Mouse (Mus musculus): ENCODE results near the gene 4931422A03Rik. TPM values are rescaled to one million over a fixed set of nuclear protein-coding genes. Genes with fewer than 3 reads are reported as not detected.

Gene 4931422A03Rik
- polyA plus RNA-seq, 2 experiments = 2.3 TPM; not detected in 1

DNA sequence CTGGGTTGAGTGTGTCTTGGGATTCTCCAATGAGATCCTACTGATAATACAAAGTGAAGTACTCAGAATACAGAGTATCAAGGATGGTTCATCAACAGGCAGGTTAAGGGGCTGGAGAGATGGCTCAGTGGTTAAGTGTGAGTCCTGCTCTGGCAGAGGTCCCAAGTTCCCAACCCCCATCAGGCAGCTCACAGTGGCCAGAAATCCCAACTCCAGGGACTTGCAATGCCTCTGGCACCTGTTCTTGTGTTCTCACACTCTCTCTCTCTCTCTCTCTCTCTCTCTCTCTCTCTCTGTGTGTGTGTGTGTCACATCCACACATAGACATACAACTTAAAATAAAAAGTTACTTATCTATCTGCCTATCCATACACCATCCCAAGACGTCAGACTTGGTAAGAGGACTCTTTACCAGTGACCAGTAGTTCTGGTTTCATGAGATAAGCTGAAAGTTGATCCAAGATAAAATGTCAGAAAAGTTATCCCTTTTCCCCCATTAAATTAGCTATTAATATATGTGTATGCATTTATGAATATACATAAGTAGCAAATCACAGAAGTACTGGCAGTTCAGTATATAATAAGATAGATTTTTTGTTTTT, 16.4 kb upstream of the 4931422A03Rik start:
- no peak for TF ChIP-seq POLR2A (IDR thresholded peaks at IDR 0.05; ENCODE audit: borderline replicate concordance, extremely low read depth, insufficient read depth, insufficient read length)
- no peak overlapping the region for H3K9ac ChIP-seq (ENCODE audit: low read depth, low read length, severe bottlenecking)
- no peak overlapping the region for H3K4me3 ChIP-seq (replicated peaks; ENCODE audit: low read length)
- H3K9me3 ChIP-seq (ENCODE audit: control insufficient read depth, low read length) = no peaks in the 10 kb centered on the region
- H3K36me3 ChIP-seq (ENCODE audit: control insufficient read depth, insufficient read depth, low read length) = peaks cover 49% of the 10 kb centered on the region
- no peak for DNase-seq (ENCODE audit: low spot score)
- no peak overlapping the region for H3K4me2 ChIP-seq (replicated peaks; ENCODE audit: low read depth, low read length, severe bottlenecking)
- ATAC-seq (ENCODE audit: low FRiP score, low read depth) = no peak
- no peaks in the 10 kb centered on the region for H3K27me3 ChIP-seq (ENCODE audit: control insufficient read depth, insufficient read depth, low read length)
- no peak overlapping the region for H3K27ac ChIP-seq (replicated peaks; ENCODE audit: low read depth, low read length)
- H3K4me1 ChIP-seq (ENCODE audit: control insufficient read depth, insufficient read depth, low read length) = no peaks in the 10 kb centered on the region
- WGBS = 85% methylated on average over 1 of the region's 1 CpGs

DNA sequence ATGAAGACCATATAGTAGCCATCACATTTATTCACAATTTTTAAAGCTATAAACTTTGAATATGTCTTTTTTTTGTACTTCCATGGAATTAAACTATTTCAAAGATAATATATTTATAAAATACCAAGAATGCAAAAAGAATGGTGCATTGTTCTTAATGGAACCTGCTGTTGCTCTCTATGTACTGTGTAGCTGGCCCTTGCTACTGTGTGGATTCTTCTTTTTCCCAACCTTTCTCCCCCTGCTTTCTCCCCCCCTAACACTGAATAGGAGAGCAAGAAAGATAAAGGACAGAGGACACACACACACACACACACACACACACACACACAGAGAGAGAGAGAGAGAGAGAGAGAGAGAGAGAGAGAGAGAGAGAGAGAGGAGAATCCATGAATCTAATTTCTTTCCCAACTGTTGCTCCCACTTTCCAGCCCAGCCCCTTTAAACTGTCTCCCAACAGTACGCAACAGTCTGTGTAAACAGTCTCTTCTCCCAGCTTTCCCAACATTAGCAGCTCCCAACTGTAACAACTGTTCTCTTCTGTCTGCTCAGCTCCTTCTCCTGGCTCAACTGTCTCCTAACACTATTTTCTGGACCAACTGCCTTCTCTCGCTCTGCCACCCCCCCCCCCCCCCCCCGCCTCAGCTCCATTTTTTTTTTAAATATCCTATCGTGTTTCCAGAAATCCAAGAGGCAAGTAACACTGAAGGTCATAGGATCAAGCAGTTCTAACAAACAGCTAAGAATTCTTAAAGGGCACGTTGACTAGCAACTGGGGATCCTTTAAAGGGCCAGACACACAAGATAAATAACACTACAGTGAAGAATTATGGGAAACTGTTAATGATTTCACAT, 15.7 kb upstream of the 4931422A03Rik start:
- no peaks in the 10 kb centered on the region for H3K9me3 ChIP-seq (ENCODE audit: control insufficient read depth, low read length)
- 56% methylated on average over 5 of the region's 5 CpGs for WGBS
- no peak overlapping the region for H3K9ac ChIP-seq (ENCODE audit: low read depth, low read length, severe bottlenecking)
- H3K27me3 ChIP-seq (ENCODE audit: control insufficient read depth, insufficient read depth, low read length) = no peaks in the 10 kb centered on the region
- no peak overlapping the region for H3K27ac ChIP-seq (replicated peaks; ENCODE audit: low read depth, low read length)
- H3K4me2 ChIP-seq (replicated peaks; ENCODE audit: low read depth, low read length, severe bottlenecking) = no peak overlapping the region
- H3K4me3 ChIP-seq (replicated peaks; ENCODE audit: low read length) = no peak overlapping the region
- no peak for TF ChIP-seq POLR2A (IDR thresholded peaks at IDR 0.05; ENCODE audit: borderline replicate concordance, extremely low read depth, insufficient read depth, insufficient read length)
- ATAC-seq (ENCODE audit: low FRiP score, low read depth) (no peak; the same call in 1 of the 2 replicates), DNase-seq (ENCODE audit: low spot score) (no peak)
- no peaks in the 10 kb centered on the region for H3K4me1 ChIP-seq (ENCODE audit: control insufficient read depth, insufficient read depth, low read length)
- H3K36me3 ChIP-seq (ENCODE audit: control insufficient read depth, insufficient read depth, low read length) = peaks cover 55% of the 10 kb centered on the region

DNA sequence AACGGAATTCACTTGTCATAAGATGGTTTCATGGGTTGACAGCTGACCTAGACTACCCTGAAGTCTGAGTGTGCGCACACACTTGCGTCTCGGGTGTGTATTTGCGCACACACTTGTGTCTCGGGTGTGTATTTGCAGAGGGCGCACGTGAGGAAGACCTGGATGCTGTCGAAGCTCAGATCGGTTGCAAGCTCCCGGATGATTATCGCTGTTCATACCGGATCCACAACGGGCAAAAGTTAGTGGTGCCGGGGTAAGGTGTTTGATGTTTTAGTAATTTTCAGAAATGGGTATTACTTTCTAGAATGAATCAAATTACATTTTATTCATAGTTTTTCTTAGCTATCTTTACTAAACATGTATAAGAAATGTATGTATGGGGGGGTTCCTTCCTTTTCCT, 14.6 kb upstream of the 4931422A03Rik start:
- Histone ChIP-seq H3K36me3 (ENCODE audit: control insufficient read depth, insufficient read depth, low read length) (peaks cover 48% of the 10 kb centered on the region), H3K4me2 (replicated peaks; ENCODE audit: low read depth, low read length, severe bottlenecking) (no peak overlapping the region)

GRCm38 (mm10) chr2:104041632-104042031, 13.5 kb upstream of the 4931422A03Rik start:
- Histone ChIP-seq H3K27me3 (ENCODE audit: control insufficient read depth, insufficient read depth, low read length) (no peaks in the 10 kb centered on the region), H3K9ac (ENCODE audit: low read depth, low read length, severe bottlenecking) (no peak overlapping the region), H3K36me3 (ENCODE audit: control insufficient read depth, insufficient read depth, low read length) (peaks cover 53% of the 10 kb centered on the region), H3K4me2 (replicated peaks; ENCODE audit: low read depth, low read length, severe bottlenecking) (no peak overlapping the region), H3K27ac (replicated peaks; ENCODE audit: low read depth, low read length) (no peak overlapping the region), H3K4me1 (ENCODE audit: control insufficient read depth, insufficient read depth, low read length) (no peaks in the 10 kb centered on the region), H3K9me3 (ENCODE audit: control insufficient read depth, low read length) (no peaks in the 10 kb centered on the region), H3K4me3 (replicated peaks; ENCODE audit: low read length) (no peak overlapping the region)
- no peak for TF ChIP-seq POLR2A (IDR thresholded peaks at IDR 0.05; ENCODE audit: borderline replicate concordance, extremely low read depth, insufficient read depth, insufficient read length)
- ATAC-seq (ENCODE audit: low FRiP score, low read depth) = no peak
- peak; percentile 20 for DNase-seq (ENCODE audit: low spot score)
- WGBS = 73% methylated on average over 5 of the region's 5 CpGs

More for the DNA sequence above, 14.6 kb upstream of the 4931422A03Rik start:
- Histone ChIP-seq H3K9me3 (ENCODE audit: control insufficient read depth, low read length) (no peaks in the 10 kb centered on the region), H3K27ac (replicated peaks; ENCODE audit: low read depth, low read length) (no peak overlapping the region), H3K9ac (ENCODE audit: low read depth, low read length, severe bottlenecking) (no peak overlapping the region), H3K27me3 (ENCODE audit: control insufficient read depth, insufficient read depth, low read length) (no peaks in the 10 kb centered on the region), H3K4me3 (replicated peaks; ENCODE audit: low read length) (no peak overlapping the region), H3K4me1 (ENCODE audit: control insufficient read depth, insufficient read depth, low read length) (no peaks in the 10 kb centered on the region)
- ATAC-seq (ENCODE audit: low FRiP score, low read depth) (no peak), DNase-seq (ENCODE audit: low spot score) (no peak)
- WGBS = 94% methylated on average over 15 of the region's 15 CpGs
- TF ChIP-seq POLR2A (IDR thresholded peaks at IDR 0.05; ENCODE audit: borderline replicate concordance, extremely low read depth, insufficient read depth, insufficient read length) = no peak

DNA sequence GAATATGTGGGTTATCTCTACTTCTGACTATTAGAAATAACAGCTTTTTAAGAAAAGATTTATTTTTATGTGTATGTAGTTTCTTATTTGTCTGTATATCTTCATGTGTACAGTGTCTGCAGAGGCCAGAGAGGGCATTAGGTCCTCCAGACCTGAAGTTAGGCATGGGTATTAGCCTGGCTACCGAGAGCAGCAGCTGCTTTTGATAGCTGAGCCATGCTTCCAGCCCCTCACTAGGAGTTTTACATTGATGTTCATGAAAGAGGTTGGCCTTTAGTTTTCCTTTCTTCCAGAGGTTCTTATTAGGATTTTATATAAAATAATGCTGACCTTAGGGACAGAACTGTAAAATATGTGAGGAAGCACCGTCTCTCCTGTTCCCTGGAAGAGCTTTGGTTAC, 10.1 kb upstream of the 4931422A03Rik start:
- WGBS = 70% methylated on average over 2 of the region's 2 CpGs
- DNase-seq (ENCODE audit: low spot score) (no peak), ATAC-seq (ENCODE audit: low FRiP score, low read depth) (no peak)
- Histone ChIP-seq H3K4me1 (ENCODE audit: control insufficient read depth, insufficient read depth, low read length) (no peaks in the 10 kb centered on the region), H3K9me3 (ENCODE audit: control insufficient read depth, low read length) (no peaks in the 10 kb centered on the region), H3K4me2 (replicated peaks; ENCODE audit: low read depth, low read length, severe bottlenecking) (no peak overlapping the region), H3K27ac (replicated peaks; ENCODE audit: low read depth, low read length) (no peak overlapping the region), H3K4me3 (replicated peaks; ENCODE audit: low read length) (no peak overlapping the region), H3K36me3 (ENCODE audit: control insufficient read depth, insufficient read depth, low read length) (peaks cover 61% of the 10 kb centered on the region), H3K9ac (ENCODE audit: low read depth, low read length, severe bottlenecking) (no peak overlapping the region), H3K27me3 (ENCODE audit: control insufficient read depth, insufficient read depth, low read length) (no peaks in the 10 kb centered on the region)
- no peak for TF ChIP-seq POLR2A (IDR thresholded peaks at IDR 0.05; ENCODE audit: borderline replicate concordance, extremely low read depth, insufficient read depth, insufficient read length)
